Mouse (Mus musculus) small intestine, adult 2 months (tissue): ENCODE data around the gene Mtg2. TPM values are rescaled to one million over a fixed set of nuclear protein-coding genes. Genes with fewer than 3 reads are reported as not detected.

Source experiments
- H3K27ac ChIP-seq: fragments of 200-500 bp; 2 replicates; pipeline ENCODE4 v1.5.1; 2012; ENCODE audit warnings: low read depth, low read length, control low read depth, inconsistent platforms; ENCODE audit not compliant: insufficient read depth
- H3K27me3 ChIP-seq: fragments of 200-500 bp; 2 replicates; pipeline ENCODE4 v1.6.1; 2012; ENCODE audit warnings: mild to moderate bottlenecking, moderate library complexity, low read length, inconsistent platforms; ENCODE audit not compliant: control insufficient read depth, insufficient read depth
- H3K36me3 ChIP-seq: fragments of 200-500 bp; 2 replicates; pipeline ENCODE4 v1.6.1; 2012; ENCODE audit warnings: mild to moderate bottlenecking, low read length, control low read depth, inconsistent platforms; ENCODE audit not compliant: control insufficient read depth, insufficient read depth
- H3K4me1 ChIP-seq: fragments of 200-500 bp; 2 replicates; pipeline ENCODE4 v1.6.1; 2012; ENCODE audit warnings: low read length, inconsistent platforms, mixed read lengths; ENCODE audit not compliant: control insufficient read depth, insufficient read depth, insufficient read length
- H3K4me3 ChIP-seq: fragments of 200-500 bp; 2 replicates; pipeline ENCODE4 v1.5.1; 2012; ENCODE audit warnings: low read depth, mild to moderate bottlenecking, control low read depth, inconsistent platforms, low read length, moderate library complexity
- CTCF ChIP-seq: fragments of 200-500 bp; IDR thresholded peaks from 2 replicates; pipeline ENCODE4 v1.5.1; 2012; ENCODE audit warnings: low read depth, mild to moderate bottlenecking, control low read depth, inconsistent platforms, low read length, moderate library complexity, mixed read lengths; ENCODE audit not compliant: insufficient replicate concordance, insufficient read length; ENCODE audit errors: extremely low read depth
- POLR2A ChIP-seq: fragments of 200-500 bp; IDR thresholded peaks from 2 replicates; pipeline ENCODE4 v1.6.1; 2012; ENCODE audit warnings: low read depth, mild to moderate bottlenecking, control low read depth, inconsistent platforms, low read length, moderate library complexity
- WGBS: fragments of 180-500 bp; shearing (Covaris S2); methylation state at CpG from one replicate; pipeline ENCODE4 v1.1.7; 2018; 5-methylcytosine and 5-hydroxymethylcytosine counted together
- polyA plus RNA-seq: library from polyadenylated mRNA; depleted of rRNA; stranded (reverse); fragments of >200 nt; gene quantifications from 2 replicates; pipeline ENCODE4 v1.2.3, GENCODE M21; 2012

The Mtg2 gene
- polyA plus RNA-seq, 1 experiment: 10.2 TPM

DNA sequence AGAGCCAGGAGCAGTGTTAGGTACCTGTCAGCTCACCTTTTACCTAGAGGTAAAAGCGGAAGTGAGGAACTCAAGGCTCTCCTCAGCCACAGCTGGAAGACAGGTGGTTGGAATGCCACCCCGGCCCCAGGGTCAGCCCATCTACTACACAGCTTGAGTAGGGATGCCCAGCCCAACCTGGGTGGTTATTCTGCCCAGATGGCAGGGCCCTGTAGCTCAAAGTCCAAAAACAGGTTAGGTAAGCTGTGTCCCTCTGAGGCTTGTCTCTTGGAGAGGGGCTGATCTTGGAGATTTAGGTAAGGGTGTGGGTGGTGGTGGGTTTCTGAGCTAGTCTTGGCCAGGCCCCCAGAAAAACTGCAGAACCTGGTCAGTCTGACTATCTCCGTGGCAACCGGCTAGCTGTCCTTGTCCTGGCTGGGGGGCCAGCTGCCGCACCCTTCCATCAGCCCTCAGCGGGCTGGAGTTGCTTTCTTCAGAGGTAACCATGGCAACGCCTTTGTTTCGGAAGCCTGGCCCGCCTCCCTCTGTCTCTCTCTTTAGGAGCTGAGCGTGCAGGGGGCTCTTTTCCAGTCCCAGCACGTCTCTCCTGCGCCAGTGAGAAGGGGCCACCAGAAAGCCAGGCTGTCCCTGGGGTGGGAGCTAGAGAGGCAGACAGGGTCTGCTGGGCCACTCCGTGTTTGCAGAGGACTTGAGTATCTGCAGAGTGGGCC is 47.3 kb downstream of the Mtg2 start:
- WGBS: 11% methylated on average over 13 of the region's 13 CpGs
- no peak overlapping the region for H3K4me3 ChIP-seq
- TF ChIP-seq CTCF: no peak
- TF ChIP-seq POLR2A: no peak
- no peaks in the 10 kb centered on the region for H3K36me3 ChIP-seq
- H3K27ac ChIP-seq: no peak overlapping the region
- H3K4me1 ChIP-seq: peaks cover 27% of the 10 kb centered on the region
- H3K27me3 ChIP-seq: no peaks in the 10 kb centered on the region

DNA sequence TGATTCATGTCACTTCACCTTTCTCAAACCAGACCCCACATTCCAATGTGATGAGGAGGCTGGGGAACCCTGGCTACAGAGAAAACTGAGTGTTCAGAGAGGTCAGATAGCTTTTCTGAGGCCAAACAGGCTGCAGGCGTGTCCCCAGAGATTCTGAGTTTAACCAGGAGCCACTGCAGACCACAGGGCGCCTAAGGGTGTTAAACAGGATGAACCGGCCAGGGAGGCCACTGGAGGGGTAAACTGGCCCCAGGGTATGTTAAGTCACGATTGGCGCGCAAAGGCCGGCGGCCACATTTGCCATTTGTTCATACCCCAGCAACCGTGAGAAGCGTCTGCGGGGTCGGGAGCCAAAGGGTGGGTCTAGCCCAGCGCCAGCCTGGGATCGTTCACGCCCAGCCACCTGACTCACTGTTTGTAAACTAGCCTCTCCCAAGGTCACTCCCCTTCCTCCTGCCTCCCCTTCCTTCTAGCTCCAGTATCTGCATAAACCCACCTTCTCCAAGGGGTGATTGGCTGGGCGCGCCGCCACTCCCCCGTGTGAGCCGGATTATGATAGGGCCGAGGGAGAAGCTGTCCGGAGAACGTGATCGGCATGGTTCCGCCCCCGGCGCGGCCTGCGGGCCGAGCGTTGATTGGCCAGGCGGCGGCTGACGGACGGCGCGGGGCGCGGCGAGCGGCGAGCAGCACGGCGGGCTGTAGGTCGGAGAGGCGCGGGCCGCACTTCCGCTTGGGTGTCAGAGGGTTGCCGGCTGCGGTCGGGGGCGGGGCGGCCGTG is 48.5 kb downstream of the Mtg2 start, which contains the start of gene Osbpl2:
TSS of gene Osbpl2 (plus strand) at position 646 of the 778 bp plus-strand sequence.
- Histone ChIP-seq H3K36me3 (no peaks in the 10 kb centered on the region), H3K27ac (peak within 1 kb of the TSS; percentile 44), H3K27me3 (no peaks in the 10 kb centered on the region), H3K4me1 (peaks cover 27% of the 10 kb centered on the region), H3K4me3 (peak within 1 kb of the TSS; percentile 89)
- TF ChIP-seq POLR2A (peak; percentile 57; the same call in 1 of the 2 replicates), CTCF (no peak)
- WGBS: under 1% methylated on average over 55 of the region's 55 CpGs

DNA sequence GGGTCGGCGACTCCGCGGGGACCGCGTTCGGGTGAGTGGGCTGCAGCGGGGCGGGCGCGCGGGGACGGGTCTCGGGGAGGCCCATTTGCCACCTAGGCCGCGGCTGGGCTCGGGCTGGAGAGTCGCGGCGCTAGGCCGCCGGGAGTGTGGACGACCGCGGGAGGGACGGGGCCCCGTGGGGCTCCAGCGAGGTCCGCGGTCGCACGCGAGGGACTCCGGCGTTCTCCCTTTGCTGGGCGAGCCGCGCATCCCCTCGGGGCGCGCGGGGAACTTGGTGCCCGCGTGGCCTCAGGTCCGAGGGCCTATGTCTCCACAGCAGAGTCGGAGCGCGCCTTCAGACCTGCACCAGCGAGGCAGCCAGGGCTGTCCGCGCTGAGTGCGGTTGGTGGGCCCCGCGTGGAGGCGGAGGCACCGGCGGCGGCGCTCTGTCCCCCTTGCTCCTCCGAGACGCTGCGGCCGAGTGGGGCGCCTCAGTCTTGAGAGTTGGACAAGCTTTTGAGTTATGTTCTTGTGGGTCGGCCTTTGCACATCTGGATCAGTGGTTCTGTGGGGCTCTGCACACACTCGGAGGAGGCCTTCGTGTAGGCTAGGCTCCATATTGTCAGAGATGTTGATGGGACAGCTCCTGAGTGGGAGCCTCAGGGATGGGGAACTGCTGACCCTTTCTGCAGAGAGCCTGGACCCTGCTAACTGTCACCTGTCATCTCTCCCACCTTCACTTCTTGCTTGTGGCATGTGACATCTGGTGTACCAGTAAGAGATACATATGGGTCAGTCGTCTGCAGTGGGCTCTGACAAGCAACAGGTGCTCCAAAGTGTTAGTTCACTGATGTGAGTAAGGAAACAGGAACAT is 49.3 kb downstream of the Mtg2 start:
- no peaks in the 10 kb centered on the region for H3K27me3 ChIP-seq
- peaks cover 27% of the 10 kb centered on the region for H3K4me1 ChIP-seq
- H3K4me3 ChIP-seq: peak overlapping the region; percentile 89
- H3K27ac ChIP-seq: peak overlapping the region; percentile 44
- no peaks in the 10 kb centered on the region for H3K36me3 ChIP-seq
- under 1% methylated on average over 67 of the region's 68 CpGs for WGBS
- TF ChIP-seq CTCF (no peak), POLR2A (no peak)

GRCm38 (mm10) chr2:180120292-180120761 is 49.9 kb downstream of the Mtg2 start:
- no peak for TF ChIP-seq POLR2A
- TF ChIP-seq CTCF: no peak
- peak overlapping the region; percentile 44; the same call in 1 of the 2 replicates for H3K27ac ChIP-seq
- no peaks in the 10 kb centered on the region for H3K36me3 ChIP-seq
- H3K4me1 ChIP-seq: peaks cover 27% of the 10 kb centered on the region
- 14% methylated on average over 5 of the region's 5 CpGs for WGBS
- H3K27me3 ChIP-seq: no peaks in the 10 kb centered on the region
- peak overlapping the region; percentile 89; the same call in 1 of the 2 replicates for H3K4me3 ChIP-seq

DNA sequence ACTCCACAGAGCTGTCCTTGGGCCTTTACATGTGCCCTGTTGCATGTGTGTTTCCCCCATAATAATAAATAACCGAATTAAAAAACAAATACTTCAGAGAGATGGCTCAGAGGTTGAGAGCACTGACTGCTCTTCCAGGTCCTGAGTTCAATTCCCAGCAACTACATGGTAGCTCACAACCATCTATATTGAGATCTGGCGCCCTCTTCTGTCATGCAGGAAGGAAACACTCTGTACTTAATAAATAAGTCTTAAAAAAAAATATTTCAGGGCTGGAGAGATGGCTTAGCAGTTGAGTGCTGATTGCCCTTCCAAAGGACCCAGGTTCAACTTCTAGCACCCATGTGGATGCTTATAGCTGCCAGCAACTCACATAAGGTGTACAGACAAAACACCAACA is 53.8 kb downstream of the Mtg2 start:
- WGBS: 96% methylated on average over 2 of the region's 2 CpGs
- no peak overlapping the region for H3K27ac ChIP-seq
- no peak for TF ChIP-seq CTCF
- no peak for TF ChIP-seq POLR2A
- no peaks in the 10 kb centered on the region for H3K27me3 ChIP-seq
- peaks cover 2% of the 10 kb centered on the region; the same call in 1 of the 2 replicates for H3K4me1 ChIP-seq
- H3K36me3 ChIP-seq: no peaks in the 10 kb centered on the region
- no peak overlapping the region for H3K4me3 ChIP-seq

- WGBS: 29% methylated on average over 4 of the region's 4 CpGs
- H3K4me3 ChIP-seq: no peak overlapping the region
- H3K36me3 ChIP-seq: no peaks in the 10 kb centered on the region
- no peak for TF ChIP-seq CTCF
- no peak for TF ChIP-seq POLR2A
- H3K4me1 ChIP-seq: no peaks in the 10 kb centered on the region; the same call in 1 of the 2 replicates
- no peak overlapping the region for H3K27ac ChIP-seq
- no peaks in the 10 kb centered on the region for H3K27me3 ChIP-seq
Measured at GRCm38 (mm10) chr2:180126195-180126594, 55.8 kb downstream of the Mtg2 start.
